Mouse (Mus musculus) MEL (cell line): ENCODE results near the gene Tmed6. TPM values are rescaled to one million over a fixed set of nuclear protein-coding genes. Genes with fewer than 3 reads are reported as not detected.

Experiments
- DNase-seq: peaks from one replicate; pipeline ENCODE4 v3.0.0; 2011; ENCODE audit warnings: low read depth, low spot score
- H3K27ac ChIP-seq: 2 replicates; pipeline ENCODE4 v1.5.1; 2012; ENCODE audit warnings: low read depth, mild to moderate bottlenecking, control low read depth, low read length, moderate library complexity; ENCODE audit not compliant: control insufficient read depth
- H3K27me3 ChIP-seq, 2 experiments: fragments of 150-350 bp in 1 of 2; sonication (generic) in 1 of 2; 2 replicates each; pipeline ENCODE4 v1.6.1; 2012; ENCODE audit warnings: low read length in 2 of 2, mild to moderate bottlenecking in 2 of 2, improper control_type of control experiment in 1 of 2, moderate library complexity in 1 of 2; ENCODE audit not compliant: insufficient read depth in 2 of 2, control insufficient read depth in 1 of 2
- H3K36me3 ChIP-seq, 2 experiments: 2 replicates each; pipeline ENCODE4 v1.6.1; 2012 to 2014; ENCODE audit warnings: low read length in 2 of 2, improper control_type of control experiment in 1 of 2, inconsistent platforms in 1 of 2, mild to moderate bottlenecking in 1 of 2; ENCODE audit not compliant: insufficient read depth in 2 of 2, control insufficient read depth in 1 of 2
- H3K4me1 ChIP-seq, 2 experiments: fragments of 150-350 bp in 1 of 2; sonication (generic) in 1 of 2; 2 replicates each; pipeline ENCODE4 v1.6.1; 2012; ENCODE audit warnings: low read length in 2 of 2, improper control_type of control experiment in 1 of 2, mild to moderate bottlenecking in 1 of 2; ENCODE audit not compliant: insufficient read depth in 2 of 2, control insufficient read depth in 1 of 2
- H3K4me3 ChIP-seq, 2 experiments: fragments of 150-350 bp in 1 of 2; sonication (generic) in 1 of 2; 2 replicates each; pipeline ENCODE4 v1.5.1; 2012; ENCODE audit warnings: low read depth in 2 of 2, low read length in 2 of 2, mild to moderate bottlenecking in 2 of 2, moderate library complexity in 2 of 2, control low read depth in 1 of 2, improper control_type of control experiment in 1 of 2; ENCODE audit not compliant: control insufficient read depth in 1 of 2, insufficient read depth in 1 of 2
- H3K79me2 ChIP-seq: 2 replicates; pipeline ENCODE4 v1.6.1; 2012; ENCODE audit warnings: mild to moderate bottlenecking, low read length, moderate library complexity; ENCODE audit not compliant: control insufficient read depth, poor library complexity, insufficient read depth
- H3K9ac ChIP-seq: 2 replicates; pipeline ENCODE4 v1.6.1; 2012; ENCODE audit warnings: low read depth, mild to moderate bottlenecking, control low read depth, low read length, moderate library complexity; ENCODE audit not compliant: control insufficient read depth, poor library complexity, severe bottlenecking
- H3K9me3 ChIP-seq: fragments of 150-350 bp; sonication (generic); replicated peaks from 2 replicates; pipeline ENCODE4 v1.6.1; 2012; ENCODE audit warnings: mild to moderate bottlenecking, low read length, improper control_type of control experiment, moderate library complexity; ENCODE audit not compliant: insufficient read depth
- CHD2 ChIP-seq: IDR thresholded peaks from 2 replicates; pipeline ENCODE4 v1.6.1; 2011; ENCODE audit warnings: low read length, improper control_type of control experiment
- HCFC1 ChIP-seq: IDR thresholded peaks from 2 replicates; pipeline ENCODE4 v1.6.1; 2012; ENCODE audit warnings: low read depth, mild to moderate bottlenecking, inconsistent platforms, low read length, improper control_type of control experiment, moderate library complexity
- JUND ChIP-seq: IDR thresholded peaks from 2 replicates; pipeline ENCODE4 v1.6.1; 2011; ENCODE audit warnings: low read depth, mild to moderate bottlenecking, improper control_type of control experiment, low read length
- MAFK ChIP-seq: IDR thresholded peaks from 2 replicates; pipeline ENCODE4 v1.6.1; 2011; ENCODE audit warnings: low read depth, mild to moderate bottlenecking, low read length, improper control_type of control experiment, borderline replicate concordance
- MAX ChIP-seq: IDR thresholded peaks from 2 replicates; pipeline ENCODE4 v1.6.1; 2011; ENCODE audit warnings: low read length, improper control_type of control experiment
- NRF1 ChIP-seq: IDR thresholded peaks from 2 replicates; pipeline ENCODE4 v1.6.1; 2014; ENCODE audit warnings: low read depth, mild to moderate bottlenecking, inconsistent platforms, low read length, improper control_type of control experiment, moderate library complexity; ENCODE audit not compliant: poor library complexity, insufficient read depth, severe bottlenecking
- POLR2A ChIP-seq, 2 experiments: IDR thresholded peaks; 2 replicates each; pipeline ENCODE4 v1.6.1; 2011 to 2012; ENCODE audit warnings: low read length in 2 of 2, mild to moderate bottlenecking in 2 of 2, control low read depth in 1 of 2, improper control_type of control experiment in 1 of 2, low read depth in 1 of 2, moderate library complexity in 1 of 2; ENCODE audit not compliant: control insufficient read depth in 1 of 2, insufficient read depth in 1 of 2, poor library complexity in 1 of 2
- POLR2AphosphoS2 ChIP-seq: IDR thresholded peaks from 2 replicates; pipeline ENCODE4 v1.6.1; 2011; ENCODE audit warnings: low read length, improper control_type of control experiment
- POLR2AphosphoS5 ChIP-seq: IDR thresholded peaks from 2 replicates; pipeline ENCODE4 v1.6.1; 2012; ENCODE audit warnings: low read depth, borderline replicate concordance, mild to moderate bottlenecking, inconsistent platforms, low read length, moderate library complexity, mixed read lengths
- RCOR1 ChIP-seq: IDR thresholded peaks from 2 replicates; pipeline ENCODE4 v1.6.1; 2012; ENCODE audit warnings: low read depth, mild to moderate bottlenecking, inconsistent platforms, low read length, improper control_type of control experiment
- SMC3 ChIP-seq: IDR thresholded peaks from 2 replicates; pipeline ENCODE4 v1.6.1; 2011; ENCODE audit warnings: low read depth, low read length, improper control_type of control experiment
- TAL1 ChIP-seq: IDR thresholded peaks from 2 replicates; pipeline ENCODE4 v1.6.1; 2012; ENCODE audit warnings: mild to moderate bottlenecking, inconsistent platforms, low read length, moderate library complexity, mixed read lengths
- TBP ChIP-seq: IDR thresholded peaks from 2 replicates; pipeline ENCODE4 v1.8.0; 2011; ENCODE audit warnings: low read depth, low read length, improper control_type of control experiment
- TCF12 ChIP-seq: IDR thresholded peaks from 2 replicates; pipeline ENCODE4 v1.6.1; 2014; ENCODE audit warnings: low read depth, mild to moderate bottlenecking, inconsistent platforms, low read length, improper control_type of control experiment, moderate library complexity
- UBTF ChIP-seq: IDR thresholded peaks from 2 replicates; pipeline ENCODE4 v1.6.1; 2012; ENCODE audit warnings: low read depth, mild to moderate bottlenecking, inconsistent platforms, low read length, improper control_type of control experiment, moderate library complexity, borderline replicate concordance; ENCODE audit not compliant: insufficient read depth
- USF2 ChIP-seq, 2 experiments: IDR thresholded peaks; 2 replicates each; pipeline ENCODE4 v1.6.1; 2011 to 2012; ENCODE audit warnings: improper control_type of control experiment in 2 of 2, low read length in 2 of 2, borderline replicate concordance in 1 of 2, inconsistent platforms in 1 of 2, low read depth in 1 of 2, mild to moderate bottlenecking in 1 of 2; ENCODE audit not compliant: insufficient read depth in 1 of 2
- ZNF384 ChIP-seq: IDR thresholded peaks from 2 replicates; pipeline ENCODE4 v1.6.1; 2012; ENCODE audit warnings: low read depth, mild to moderate bottlenecking, inconsistent platforms, low read length, improper control_type of control experiment
- polyA plus RNA-seq, 2 experiments: library from polyadenylated mRNA; stranded (reverse) in 1 of 2; unstranded in 1 of 2; fragments of >175 nt in 1 of 2; fragments of >200 nt in 1 of 2; gene quantifications; 2 replicates each; pipeline versions ENCODE4 v1.2.1 to v1.2.4; 2012; ENCODE audit warnings: low replicate concordance in 2 of 2, low read depth in 1 of 2; ENCODE audit not compliant: insufficient read length in 2 of 2, insufficient read depth in 1 of 2, missing spikeins in 1 of 2
- total RNA-seq: library from RNA; depleted of rRNA; stranded (reverse); fragments of 300-350 nt; gene quantifications from 2 replicates; pipeline ENCODE4 v1.2.3, GENCODE M21; 2012

The Tmed6 gene
- total and polyA plus RNA-seq, 3 experiments = not detected

GRCm38 (mm10) chr8:107048061-107048941 is 17.1 kb downstream of the Tmed6 start, which contains the start of gene Pdf (continued):
- TF ChIP-seq HCFC1 = peak; percentile 87

- TF ChIP-seq POLR2A (IDR thresholded peaks at IDR 0.05; ENCODE audit: control insufficient read depth in 1 of 2, insufficient read depth in 1 of 2, low read depth in 1 of 2, low read length in 2 of 2, poor library complexity in 1 of 2) = no peak
- TF ChIP-seq MAFK = no peak
- TF ChIP-seq POLR2AphosphoS5 = no peak
- no peak for TF ChIP-seq TCF12
- TF ChIP-seq SMC3 = no peak
- no peak for TF ChIP-seq NRF1
- TF ChIP-seq ZNF384 = no peak
- no peak for TF ChIP-seq TBP
- no peak for TF ChIP-seq CHD2
- no peak for TF ChIP-seq JUND
- no peak for TF ChIP-seq USF2 (IDR thresholded peaks at IDR 0.05; ENCODE audit: borderline replicate concordance in 1 of 2, insufficient read depth in 1 of 2, low read depth in 1 of 2, low read length in 2 of 2)
- no peak for TF ChIP-seq HCFC1
- no peak for TF ChIP-seq RCOR1
- TF ChIP-seq UBTF = no peak
- TF ChIP-seq MAX = no peak
- no peaks in the 10 kb centered on the region for H3K27me3 ChIP-seq
- H3K9me3 ChIP-seq = no peaks in the 10 kb centered on the region
- no peak overlapping the region for H3K4me3 ChIP-seq
- H3K4me1 ChIP-seq = peaks cover 0 to 6% of the 10 kb centered on the region in 2 experiments; a peak in 2 of 4 replicates
- DNase-seq = no peak
- H3K79me2 ChIP-seq = peaks cover 25% of the 10 kb centered on the region
- H3K36me3 ChIP-seq = peaks cover 14 to 15% of the 10 kb centered on the region in 2 experiments
- H3K27ac ChIP-seq = no peak overlapping the region
- H3K9ac ChIP-seq = no peak overlapping the region; the same call in 1 of the 2 replicates
Measured at GRCm38 (mm10) chr8:107046976-107047375, 18.5 kb downstream of the Tmed6 start.

GRCm38 (mm10) chr8:107045478-107045877 is 20.0 kb downstream of the Tmed6 start:
- H3K27me3 ChIP-seq = no peaks in the 10 kb centered on the region
- H3K36me3 ChIP-seq = peaks cover 14 to 22% of the 10 kb centered on the region in 2 experiments
- peaks cover 0 to 6% of the 10 kb centered on the region in 2 experiments; a peak in 2 of 4 replicates for H3K4me1 ChIP-seq

More at GRCm38 (mm10) chr8:107045478-107045877, 20.0 kb downstream of the Tmed6 start:
- TF ChIP-seq TAL1 (no peak), POLR2AphosphoS2 (peak; percentile 54; the same call in 1 of the 2 replicates)
- TF ChIP-seq, all 39 proteins: peak for 1
- no peaks in the 10 kb centered on the region for H3K9me3 ChIP-seq
- H3K4me3 ChIP-seq = no peak overlapping the region
- DNase-seq = no peak
- H3K9ac ChIP-seq = no peak overlapping the region
- H3K79me2 ChIP-seq = peaks cover 24% of the 10 kb centered on the region
- H3K27ac ChIP-seq = no peak overlapping the region
